Mouse (Mus musculus) embryonic facial prominence, embryonic 11.5 days (tissue): ENCODE results near the gene Zbtb22. TPM values are rescaled to one million over a fixed set of nuclear protein-coding genes. Genes with fewer than 3 reads are reported as not detected.
"Not testable (repeated sequence)": the region's sequence is repeated elsewhere in the genome, so short reads cannot be mapped to it uniquely, and the experiment has no call there.

Experiments used
- ATAC-seq: fragments of 200-750 bp; cut with Nextera tagmentation; replicated peaks from 2 replicates; pipeline ENCODE4 v1.8.0; 2017; ENCODE audit warnings: low read depth; ENCODE audit not compliant: insufficient number of reproducible peaks, low FRiP score, low TSS enrichment
- DNase-seq: peaks from one replicate; pipeline ENCODE4 v3.0.0-alpha.2; 2015; ENCODE audit warnings: low spot score
- H3K27ac ChIP-seq: fragments of 300-500 bp; sonication (generic); replicated peaks from 2 replicates; pipeline ENCODE4 v1.5.1; 2014; ENCODE audit warnings: mild to moderate bottlenecking, low read depth, low read length, control low read depth
- H3K27me3 ChIP-seq: fragments of 300-500 bp; sonication (generic); 2 replicates; pipeline ENCODE4 v1.6.1; 2014; ENCODE audit warnings: mild to moderate bottlenecking, low read length, moderate library complexity, mixed read lengths; ENCODE audit not compliant: control insufficient read depth, insufficient read depth
- H3K36me3 ChIP-seq: fragments of 300-500 bp; sonication (generic); replicated peaks from 2 replicates; pipeline ENCODE4 v1.6.1; 2014; ENCODE audit warnings: low read depth, mild to moderate bottlenecking, low read length, moderate library complexity, mixed read lengths; ENCODE audit not compliant: control insufficient read depth, insufficient read depth
- H3K4me1 ChIP-seq: fragments of 300-500 bp; sonication (generic); 2 replicates; pipeline ENCODE4 v1.6.1; 2014; ENCODE audit warnings: low read length, mixed read lengths; ENCODE audit not compliant: control insufficient read depth, insufficient read depth
- H3K4me2 ChIP-seq: fragments of 300-500 bp; sonication (generic); 2 replicates; pipeline ENCODE4 v1.6.1; 2014; ENCODE audit warnings: low read depth, mild to moderate bottlenecking, control low read depth, low read length, moderate library complexity
- H3K4me3 ChIP-seq: fragments of 300-500 bp; sonication (generic); 2 replicates; pipeline ENCODE4 v1.5.1; 2014; ENCODE audit warnings: low read depth, low read length, control low read depth
- H3K9ac ChIP-seq: fragments of 300-500 bp; sonication (generic); replicated peaks from 2 replicates; pipeline ENCODE4 v1.6.1; 2014; ENCODE audit warnings: mild to moderate bottlenecking, control low read depth, low read length
- H3K9me3 ChIP-seq: fragments of 300-500 bp; sonication (generic); replicated peaks from 2 replicates; pipeline ENCODE4 v1.6.1; 2016; ENCODE audit warnings: mild to moderate bottlenecking, low read length, inconsistent platforms, mixed read lengths; ENCODE audit not compliant: control insufficient read depth
- WGBS: fragments of 180-500 bp; shearing (Covaris S2); extraction: QIAGEN DNeasy Blood & Tissue Kit; methylation state at CpG from one replicate; pipeline ENCODE4 v1.1.7; 2014; 5-methylcytosine and 5-hydroxymethylcytosine counted together
- polyA plus RNA-seq: library from polyadenylated mRNA; unstranded; fragments of >200 nt; fragmentation: Nextera tagmentation; extraction: Ambion mirVana; gene quantifications from 2 replicates; pipeline ENCODE4 v1.2.1, GENCODE M21; 2014

Gene Zbtb22
- polyA plus RNA-seq, 1 experiment from 2014 or later, result 7.3 TPM

GRCm38 (mm10) chr17:33948090-33948904, 32.6 kb downstream of the Zbtb22 start:
- DNase-seq (no peak), ATAC-seq (no peak)
- no peak overlapping the region for H3K9ac ChIP-seq
- H3K36me3 ChIP-seq, result peaks cover 5% of the 10 kb centered on the region
- no peak overlapping the region for H3K27ac ChIP-seq
- H3K27me3 ChIP-seq, result no peaks in the 10 kb centered on the region
- H3K4me3 ChIP-seq, result no peak overlapping the region
- H3K9me3 ChIP-seq, result no peaks in the 10 kb centered on the region
- H3K4me2 ChIP-seq, result no peak overlapping the region
- peaks cover 7% of the 10 kb centered on the region for H3K4me1 ChIP-seq
- WGBS, result 86% methylated on average over 21 of the region's 22 CpGs

GRCm38 (mm10) chr17:33948905-33949537, 33.3 kb downstream of the Zbtb22 start:
- Histone ChIP-seq H3K9ac (no peak overlapping the region), H3K36me3 (peaks cover 5% of the 10 kb centered on the region), H3K27me3 (no peaks in the 10 kb centered on the region), H3K27ac (no peak overlapping the region), H3K4me3 (no peak overlapping the region), H3K4me2 (no peak overlapping the region), H3K9me3 (no peaks in the 10 kb centered on the region), H3K4me1 (peaks cover 9% of the 10 kb centered on the region)
- WGBS, result 88% methylated on average over 19 of the region's 19 CpGs
- DNase-seq (no peak), ATAC-seq (no peak)

GRCm38 (mm10) chr17:33950131-33950625, 34.5 kb downstream of the Zbtb22 start:
- Histone ChIP-seq H3K4me3 (peak overlapping the region; percentile 34; the same call in 1 of the 2 replicates), H3K36me3 (peaks cover 3% of the 10 kb centered on the region), H3K4me1 (peaks cover 16% of the 10 kb centered on the region), H3K9ac (no peak overlapping the region), H3K4me2 (peak overlapping the region; percentile 82), H3K27ac (peak overlapping the region; percentile 85; the same call in 1 of the 2 replicates), H3K9me3 (no peaks in the 10 kb centered on the region), H3K27me3 (no peaks in the 10 kb centered on the region)
- DNase-seq (no peak), ATAC-seq (no peak)
- 69% methylated on average over 10 of the region's 10 CpGs for WGBS

GRCm38 (mm10) chr17:33951021-33951946, 35.6 kb downstream of the Zbtb22 start, which contains the start of gene B3galt4:
TSS of gene B3galt4 (minus strand) at chr17:33951488.
- H3K27ac ChIP-seq, result peak within 1 kb of the TSS; percentile 85
- H3K4me3 ChIP-seq, result peak within 1 kb of the TSS; percentile 34
- no peaks in the 10 kb centered on the region for H3K27me3 ChIP-seq
- 1% methylated on average over 45 of the region's 45 CpGs for WGBS
- H3K4me2 ChIP-seq, result peak within 1 kb of the TSS; percentile 82
- peak; percentile 61 for ATAC-seq
- peak within 1 kb of the TSS; percentile 70 for H3K9ac ChIP-seq
- H3K36me3 ChIP-seq, result peaks cover 3% of the 10 kb centered on the region
- DNase-seq, result peak; percentile 90
- no peaks in the 10 kb centered on the region for H3K9me3 ChIP-seq
- H3K4me1 ChIP-seq, result peaks cover 16% of the 10 kb centered on the region

GRCm38 (mm10) chr17:33952015-33952414, 36.3 kb downstream of the Zbtb22 start:
- not testable (repeated sequence) for ATAC-seq, H3K4me3 ChIP-seq, H3K27me3 ChIP-seq, H3K9ac ChIP-seq, H3K36me3 ChIP-seq, H3K27ac ChIP-seq, DNase-seq, H3K9me3 ChIP-seq
- 82% methylated on average over 13 of the region's 13 CpGs for WGBS
- H3K4me2 ChIP-seq, result peak overlapping the region; percentile 82
- peaks cover 16% of the 10 kb centered on the region for H3K4me1 ChIP-seq

GRCm38 (mm10) chr17:33952879-33953278, 37.2 kb downstream of the Zbtb22 start:
- Histone ChIP-seq H3K9me3 (no peaks in the 10 kb centered on the region), H3K36me3 (peaks cover 3% of the 10 kb centered on the region), H3K4me2 (no peak overlapping the region), H3K27ac (no peak overlapping the region), H3K9ac (peak overlapping the region; percentile 30; the same call in 1 of the 2 replicates), H3K4me1 (peaks cover 16% of the 10 kb centered on the region), H3K27me3 (no peaks in the 10 kb centered on the region), H3K4me3 (no peak overlapping the region; the same call in 1 of the 2 replicates)
- no peak for ATAC-seq
- 89% methylated on average over 4 of the region's 4 CpGs for WGBS
- DNase-seq, result no peak

GRCm38 (mm10) chr17:33953310-33953709, 37.6 kb downstream of the Zbtb22 start:
- 88% methylated on average over 3 of the region's 3 CpGs for WGBS
- Histone ChIP-seq H3K36me3 (peaks cover 3% of the 10 kb centered on the region), H3K9me3 (no peaks in the 10 kb centered on the region), H3K27ac (no peak overlapping the region), H3K4me3 (no peak overlapping the region), H3K4me2 (no peak overlapping the region), H3K9ac (no peak overlapping the region), H3K4me1 (peaks cover 16% of the 10 kb centered on the region), H3K27me3 (no peaks in the 10 kb centered on the region)
- ATAC-seq (no peak), DNase-seq (no peak)
